Mouse (Mus musculus) midbrain, embryonic 11.5 days (tissue): Measurements from ENCODE around the gene Cyp4f18. TPM values are rescaled to one million over a fixed set of nuclear protein-coding genes. Genes with fewer than 3 reads are reported as not detected.
"Not testable (repeated sequence)": the region's sequence is repeated elsewhere in the genome, so short reads cannot be mapped to it uniquely, and the experiment has no call there.

ENCODE experiments used
- ATAC-seq: fragments of 200-750 bp; cut with Nextera tagmentation; 2 replicates; pipeline ENCODE4 v1.8.0; 2017; ENCODE audit warnings: moderate TSS enrichment, moderate library complexity; ENCODE audit not compliant: low FRiP score
- DNase-seq: peaks from one replicate; pipeline ENCODE4 v3.0.0; 2015; ENCODE audit warnings: low spot score; ENCODE audit errors: missing footprints
- H3K27ac ChIP-seq: fragments of 300-500 bp; sonication (generic); 2 replicates; pipeline ENCODE4 v1.5.1; 2014; ENCODE audit warnings: low read depth, low read length
- H3K27me3 ChIP-seq: fragments of 300-500 bp; sonication (generic); 2 replicates; pipeline ENCODE4 v1.6.1; 2014; ENCODE audit warnings: mild to moderate bottlenecking, low read length, moderate library complexity, mixed read lengths; ENCODE audit not compliant: control insufficient read depth, insufficient read depth
- H3K36me3 ChIP-seq: fragments of 300-500 bp; sonication (generic); 2 replicates; pipeline ENCODE4 v1.6.1; 2014; ENCODE audit warnings: mild to moderate bottlenecking, low read length, moderate library complexity, mixed read lengths; ENCODE audit not compliant: control insufficient read depth, insufficient read depth
- H3K4me1 ChIP-seq: fragments of 300-500 bp; sonication (generic); 2 replicates; pipeline ENCODE4 v1.6.1; 2014; ENCODE audit warnings: low read length; ENCODE audit not compliant: control insufficient read depth, insufficient read depth
- H3K4me2 ChIP-seq: fragments of 300-500 bp; sonication (generic); 2 replicates; pipeline ENCODE4 v1.6.1; 2014; ENCODE audit warnings: mild to moderate bottlenecking, moderate library complexity
- H3K4me3 ChIP-seq: fragments of 300-500 bp; sonication (generic); 2 replicates; pipeline ENCODE4 v1.5.1; 2014; ENCODE audit warnings: low read depth, low read length
- H3K9ac ChIP-seq: fragments of 300-500 bp; sonication (generic); 2 replicates; pipeline ENCODE4 v1.6.1; 2014; ENCODE audit warnings: low read length
- H3K9me3 ChIP-seq: fragments of 300-500 bp; sonication (generic); 2 replicates; pipeline ENCODE4 v1.6.1; 2016; ENCODE audit warnings: low read length; ENCODE audit not compliant: control insufficient read depth
- WGBS: fragments of 180-500 bp; shearing (Covaris S2); extraction: QIAGEN DNeasy Blood & Tissue Kit; methylation state at CpG from one replicate; pipeline ENCODE4 v1.1.7; 2014; 5-methylcytosine and 5-hydroxymethylcytosine counted together
- polyA plus RNA-seq: library from polyadenylated mRNA; unstranded; fragments of >200 nt; fragmentation: Nextera tagmentation; extraction: Ambion mirVana; gene quantifications from 2 replicates; pipeline ENCODE4 v1.2.1, GENCODE M21; 2014

The Cyp4f18 gene
- polyA plus RNA-seq, 1 experiment from 2014 or later: 0.41 TPM

- peaks cover 29% of the 10 kb centered on the region for H3K36me3 ChIP-seq
- no peak overlapping the region for H3K4me3 ChIP-seq
- H3K4me1 ChIP-seq: no peaks in the 10 kb centered on the region
- peak; percentile 19 for DNase-seq
- H3K27me3 ChIP-seq: no peaks in the 10 kb centered on the region
- H3K27ac ChIP-seq: no peak overlapping the region
- H3K4me2 ChIP-seq: no peak overlapping the region
- H3K9ac ChIP-seq: no peak overlapping the region
- no peak for ATAC-seq
- peaks cover 4% of the 10 kb centered on the region; the same call in 1 of the 2 replicates for H3K9me3 ChIP-seq
Measured at GRCm38 (mm10) chr8:71966411-71966810, 43.0 kb downstream of the Cyp4f18 start.

- H3K27ac ChIP-seq: no peak overlapping the region
- H3K4me2 ChIP-seq: no peak overlapping the region
- no peaks in the 10 kb centered on the region for H3K27me3 ChIP-seq
- no peak overlapping the region for H3K4me3 ChIP-seq
- peaks cover 29% of the 10 kb centered on the region for H3K36me3 ChIP-seq
- H3K9me3 ChIP-seq: peaks cover 4% of the 10 kb centered on the region; the same call in 1 of the 2 replicates
- no peaks in the 10 kb centered on the region for H3K4me1 ChIP-seq
- ATAC-seq: no peak
- H3K9ac ChIP-seq: no peak overlapping the region
- DNase-seq: no peak
- WGBS: 89% methylated on average over 2 of the region's 2 CpGs
Measured at GRCm38 (mm10) chr8:71965166-71965565, 44.3 kb downstream of the Cyp4f18 start.

- H3K36me3 ChIP-seq: peaks cover 29% of the 10 kb centered on the region
- no peak overlapping the region for H3K9ac ChIP-seq
- peak; percentile 10 for DNase-seq
- H3K4me3 ChIP-seq: no peak overlapping the region
- H3K9me3 ChIP-seq: peaks cover 4% of the 10 kb centered on the region; the same call in 1 of the 2 replicates
- H3K27ac ChIP-seq: no peak overlapping the region
- no peak for ATAC-seq
- H3K4me1 ChIP-seq: no peaks in the 10 kb centered on the region
- WGBS: 89% methylated on average over 3 of the region's 3 CpGs
- no peaks in the 10 kb centered on the region for H3K27me3 ChIP-seq
- H3K4me2 ChIP-seq: no peak overlapping the region
Measured at GRCm38 (mm10) chr8:71964051-71964450, 45.4 kb downstream of the Cyp4f18 start.

- H3K4me2 ChIP-seq: no peak overlapping the region
- H3K4me1 ChIP-seq: no peaks in the 10 kb centered on the region
- H3K27ac ChIP-seq: no peak overlapping the region
- no peak overlapping the region for H3K4me3 ChIP-seq
- H3K36me3 ChIP-seq: peaks cover 13% of the 10 kb centered on the region
- no peak overlapping the region for H3K9ac ChIP-seq
- ATAC-seq (no peak), DNase-seq (peak; percentile 51)
- H3K9me3 ChIP-seq: peaks cover 4% of the 10 kb centered on the region; the same call in 1 of the 2 replicates
- WGBS: 89% methylated on average over 5 of the region's 5 CpGs
- no peaks in the 10 kb centered on the region for H3K27me3 ChIP-seq
Measured at GRCm38 (mm10) chr8:71961796-71962195, 47.6 kb downstream of the Cyp4f18 start.

DNA sequence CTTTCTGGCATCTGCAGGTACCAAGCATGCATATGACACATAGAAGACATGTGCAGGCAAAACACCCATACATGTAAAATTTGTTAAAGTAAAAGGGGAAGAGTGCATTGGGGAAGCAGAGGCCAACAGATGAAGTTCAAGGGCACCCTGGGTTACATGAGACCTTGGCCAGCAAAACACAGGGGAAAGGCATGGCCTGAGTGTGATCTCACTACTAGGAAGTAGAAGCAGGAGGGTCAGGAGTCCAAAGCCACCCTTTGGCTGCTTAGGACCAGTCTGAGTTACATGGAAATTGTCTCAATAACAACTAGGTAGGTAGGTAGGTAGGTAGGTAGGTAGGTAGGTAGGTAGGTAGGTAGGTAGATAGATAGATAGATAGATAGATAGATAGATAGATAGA lies 48.9 kb downstream of the Cyp4f18 start:
- peaks cover 2% of the 10 kb centered on the region for H3K36me3 ChIP-seq
- no peak overlapping the region for H3K27ac ChIP-seq
- no peak overlapping the region for H3K4me3 ChIP-seq
- H3K27me3 ChIP-seq: no peaks in the 10 kb centered on the region
- no peaks in the 10 kb centered on the region for H3K4me1 ChIP-seq
- peaks cover 4% of the 10 kb centered on the region; the same call in 1 of the 2 replicates for H3K9me3 ChIP-seq
- no peak overlapping the region for H3K9ac ChIP-seq
- H3K4me2 ChIP-seq: no peak overlapping the region
- ATAC-seq (no peak), DNase-seq (peak; percentile 10)

GRCm38 (mm10) chr8:71954666-71955065 lies 54.8 kb downstream of the Cyp4f18 start:
- Histone ChIP-seq H3K36me3 (no peaks in the 10 kb centered on the region; the same call in 1 of the 2 replicates), H3K27me3 (no peaks in the 10 kb centered on the region), H3K9ac (no peak overlapping the region), H3K27ac (no peak overlapping the region), H3K9me3 (peaks cover 7% of the 10 kb centered on the region; the same call in 1 of the 2 replicates), H3K4me1 (peaks cover 3% of the 10 kb centered on the region; the same call in 1 of the 2 replicates), H3K4me2 (no peak overlapping the region), H3K4me3 (no peak overlapping the region)
- WGBS: 95% methylated on average over 9 of the region's 9 CpGs
- ATAC-seq: no peak
- peak; percentile 47 for DNase-seq

DNA sequence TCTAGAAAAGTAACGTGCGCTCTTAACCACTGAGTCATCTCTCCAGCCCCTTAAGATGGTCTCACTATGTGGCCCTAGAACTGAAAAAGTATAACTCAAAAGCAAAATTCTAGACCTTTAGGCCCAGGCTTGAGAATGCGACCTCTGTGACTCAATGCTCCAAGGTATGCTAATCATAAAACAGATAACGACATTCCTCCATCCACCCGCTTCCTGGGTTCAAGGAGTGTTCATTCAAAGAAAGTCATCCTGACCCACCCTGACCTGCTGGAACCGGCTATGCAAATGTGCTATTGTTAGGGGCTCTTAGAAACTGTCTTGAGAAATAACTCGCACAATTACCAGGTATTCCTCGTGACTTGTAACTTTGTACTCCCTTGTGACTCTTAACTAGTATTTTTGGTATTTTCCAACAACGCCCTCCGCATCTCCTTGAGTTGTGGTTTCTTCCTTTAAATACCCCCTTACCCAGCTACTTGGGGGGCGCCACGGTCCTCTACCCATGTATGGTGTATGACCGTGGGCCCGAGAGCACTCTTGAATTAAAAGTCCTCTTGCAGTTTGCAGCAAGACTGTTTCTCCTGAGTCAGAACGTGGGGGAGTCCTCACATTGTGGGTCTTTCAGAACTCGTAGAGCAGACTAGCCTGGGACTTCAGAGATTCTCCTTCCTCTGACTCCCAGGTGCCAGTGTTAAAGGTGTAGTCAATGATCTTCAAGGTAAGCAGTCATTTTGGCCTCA lies 56.3 kb downstream of the Cyp4f18 start:
- not testable (repeated sequence) for H3K4me3 ChIP-seq, H3K27ac ChIP-seq, H3K27me3 ChIP-seq, H3K36me3 ChIP-seq, H3K9me3 ChIP-seq, H3K4me1 ChIP-seq, H3K4me2 ChIP-seq, H3K9ac ChIP-seq, ATAC-seq
- 97% methylated on average over 16 of the region's 16 CpGs for WGBS
- DNase-seq: peak; percentile 4

DNA sequence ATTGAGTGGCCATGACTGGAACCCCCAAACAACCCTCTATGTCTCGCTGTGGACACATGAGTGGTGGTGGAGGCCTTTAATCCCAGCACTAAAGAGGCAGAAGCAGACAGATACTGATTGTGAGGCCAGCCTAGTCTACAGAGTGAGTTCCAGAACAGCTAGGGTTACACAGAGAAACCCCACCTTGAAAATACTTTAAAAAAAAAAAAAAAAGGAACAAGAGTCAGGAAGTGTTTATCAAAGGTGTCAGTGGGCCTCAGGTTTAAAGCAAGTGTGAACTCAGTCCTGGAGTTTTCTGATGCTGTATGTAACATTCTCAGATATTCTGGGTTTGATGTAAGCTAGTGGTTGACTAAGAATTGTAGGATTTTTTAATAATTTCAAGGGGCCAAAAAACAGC lies 56.9 kb downstream of the Cyp4f18 start:
- Histone ChIP-seq H3K9me3 (peaks cover 7% of the 10 kb centered on the region; the same call in 1 of the 2 replicates), H3K36me3 (no peaks in the 10 kb centered on the region; the same call in 1 of the 2 replicates), H3K4me3 (no peak overlapping the region), H3K4me1 (peaks cover 3% of the 10 kb centered on the region; the same call in 1 of the 2 replicates), H3K27me3 (no peaks in the 10 kb centered on the region), H3K9ac (no peak overlapping the region), H3K4me2 (no peak overlapping the region), H3K27ac (no peak overlapping the region)
- ATAC-seq: no peak
- 88% methylated on average over 1 of the region's 1 CpGs for WGBS
- peak; percentile 39 for DNase-seq

DNA sequence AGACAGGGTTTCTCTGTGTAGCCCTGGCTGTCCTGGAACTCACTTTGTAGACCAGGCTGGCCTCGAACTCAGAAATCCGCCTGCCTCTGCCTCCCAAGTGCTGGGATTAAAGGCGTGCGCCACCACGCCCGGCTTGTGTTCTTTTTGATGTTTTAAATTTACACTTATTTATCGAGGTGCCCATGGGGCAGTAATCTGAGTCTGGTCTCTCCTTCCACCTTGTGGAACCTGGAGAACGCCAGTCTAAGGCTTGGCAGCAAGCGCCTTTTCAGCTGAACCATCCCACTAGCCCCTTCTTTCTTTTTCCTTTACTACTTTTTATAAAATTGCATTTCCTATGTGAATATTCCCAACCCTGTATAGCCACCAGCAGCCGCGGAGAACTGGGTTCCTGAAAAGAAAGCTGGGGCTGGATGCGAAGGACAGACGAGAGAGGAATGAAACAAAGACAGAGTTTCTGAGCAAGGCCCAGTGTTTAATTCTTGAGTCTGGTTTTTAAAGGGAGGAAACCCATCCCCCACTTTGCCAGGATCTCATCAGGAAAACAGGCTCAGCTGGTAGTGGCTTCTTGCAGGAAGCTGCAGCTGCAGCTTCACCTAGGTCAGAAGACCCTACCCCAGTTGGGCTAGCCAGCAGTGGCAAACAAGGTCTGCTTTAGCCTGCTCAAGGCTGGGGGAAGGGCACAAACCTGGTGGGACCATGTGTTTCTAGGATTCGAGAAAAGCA lies 57.8 kb downstream of the Cyp4f18 start:
- H3K4me3 ChIP-seq: peak overlapping the region; percentile 78
- ATAC-seq (0 out of 2 replicates have a peak, but pooled peaks have one; percentile 10), DNase-seq (peak; percentile 89)
- H3K36me3 ChIP-seq: no peaks in the 10 kb centered on the region; the same call in 1 of the 2 replicates
- H3K27ac ChIP-seq: no peak overlapping the region
- peaks cover 3% of the 10 kb centered on the region; the same call in 1 of the 2 replicates for H3K4me1 ChIP-seq
- 46% methylated on average over 13 of the region's 14 CpGs for WGBS
- H3K9ac ChIP-seq: peak overlapping the region; percentile 84
- peaks cover 7% of the 10 kb centered on the region; the same call in 1 of the 2 replicates for H3K9me3 ChIP-seq
- H3K4me2 ChIP-seq: peak overlapping the region; percentile 44
- H3K27me3 ChIP-seq: no peaks in the 10 kb centered on the region
